Mouse (Mus musculus): ENCODE results near the gene Spata13.

DNA sequence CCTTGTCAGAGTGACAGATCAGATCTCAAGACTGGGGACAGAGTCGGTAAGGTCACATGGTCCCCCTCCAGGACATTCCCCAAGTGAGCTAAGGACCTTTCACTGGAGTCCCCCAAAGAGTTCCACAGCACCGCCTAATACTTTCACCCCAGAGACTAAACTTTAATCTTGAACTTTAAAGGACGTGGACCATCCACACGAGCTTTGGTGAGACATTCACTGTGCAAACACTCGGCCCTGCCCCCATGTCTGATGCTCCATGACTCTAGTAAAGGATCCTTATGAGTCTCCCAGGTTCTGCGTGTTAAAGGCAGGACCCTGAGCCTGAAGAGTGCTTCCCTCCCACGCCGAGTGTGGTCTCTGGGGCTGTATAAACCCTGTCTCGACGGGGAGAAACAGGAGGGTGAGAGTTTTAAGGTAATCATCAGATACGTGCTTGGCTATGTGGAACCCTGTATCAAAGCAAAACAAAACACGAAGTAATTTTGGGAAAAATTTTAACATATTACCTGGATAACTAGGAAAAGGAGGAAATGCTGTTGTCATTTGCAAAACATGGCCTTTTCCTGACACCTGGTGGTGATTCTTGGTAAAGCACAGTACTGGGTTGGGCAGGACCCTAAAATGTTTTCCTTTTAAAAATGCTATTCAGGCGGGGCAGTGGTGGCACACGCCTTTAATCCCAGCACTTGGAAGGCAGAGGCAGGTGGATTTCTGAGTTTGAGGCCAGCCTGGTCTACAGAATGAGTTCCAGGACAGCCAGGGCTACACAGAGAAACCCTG lies 60.6 kb downstream of the Spata13 start:
- TF ChIP-seq POLR2A (IDR thresholded peaks at IDR 0.05; ENCODE audit: low read depth, low read length) = no peak
- no peak for TF ChIP-seq CTCF (IDR thresholded peaks at IDR 0.05; ENCODE audit: extremely low read depth, insufficient read length, insufficient replicate concordance, low read depth, low read length)
